Mouse (Mus musculus) erythroblast, embryonic 14.5 days (primary cell): ENCODE data around the gene Pigz.

Experiments
- GATA1 ChIP-seq: IDR thresholded peaks from 2 replicates; pipeline ENCODE4 v1.6.1; 2012; ENCODE audit warnings: low read length, inconsistent platforms, mixed read lengths
- TAL1 ChIP-seq: IDR thresholded peaks from 3 replicates; pipeline ENCODE4 v1.6.1; 2012; ENCODE audit warnings: low read length, inconsistent platforms, mixed read lengths

GRCm38 (mm10) chr16:31924368-31924767 lies 9.3 kb upstream of the Pigz start:
- TF ChIP-seq TAL1 (no peak), GATA1 (no peak)
